Mouse (Mus musculus) kidney, postnatal 25 days (tissue): ENCODE measurements around the gene Zmym6.

Experiments used
- DNase-seq, 2 experiments: peaks; one replicate each; pipeline ENCODE4 v3.0.0; 2021; ENCODE audit warnings: mixed read lengths in 2 of 2

Gene Zmym6

DNA sequence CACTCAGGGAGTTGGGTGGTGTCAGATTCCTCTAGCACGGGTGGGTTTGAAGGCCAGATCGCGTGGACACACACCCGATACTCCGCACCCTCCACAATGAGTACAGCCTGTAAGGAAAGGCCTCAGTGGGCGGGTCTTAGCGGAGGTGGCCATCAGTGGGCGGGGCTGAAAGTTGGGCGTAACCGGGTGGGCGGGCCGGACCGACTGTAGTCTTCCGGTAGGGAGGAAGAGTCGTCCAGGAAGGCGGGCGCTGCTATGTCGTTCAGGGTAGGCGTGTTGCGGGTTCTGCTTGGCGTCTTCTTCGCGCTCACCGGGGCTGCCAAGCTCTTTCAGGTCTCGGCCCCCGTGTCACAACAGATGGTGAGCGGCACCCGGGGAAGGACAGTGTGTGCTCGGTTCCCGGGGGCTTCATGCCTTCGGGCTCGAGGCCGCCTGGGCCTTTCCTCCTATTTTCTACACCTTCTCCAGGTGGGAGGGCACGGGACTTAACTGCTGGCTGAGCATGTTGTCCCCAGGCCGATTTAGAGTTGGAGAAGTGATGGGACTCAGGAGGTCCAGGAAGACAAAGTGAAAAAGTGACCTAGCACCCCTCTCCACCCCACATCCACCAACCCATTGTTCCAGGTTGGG lies 48.8 kb downstream of the Zmym6 start:
- peak; percentile 94 to 95 for DNase-seq

DNA sequence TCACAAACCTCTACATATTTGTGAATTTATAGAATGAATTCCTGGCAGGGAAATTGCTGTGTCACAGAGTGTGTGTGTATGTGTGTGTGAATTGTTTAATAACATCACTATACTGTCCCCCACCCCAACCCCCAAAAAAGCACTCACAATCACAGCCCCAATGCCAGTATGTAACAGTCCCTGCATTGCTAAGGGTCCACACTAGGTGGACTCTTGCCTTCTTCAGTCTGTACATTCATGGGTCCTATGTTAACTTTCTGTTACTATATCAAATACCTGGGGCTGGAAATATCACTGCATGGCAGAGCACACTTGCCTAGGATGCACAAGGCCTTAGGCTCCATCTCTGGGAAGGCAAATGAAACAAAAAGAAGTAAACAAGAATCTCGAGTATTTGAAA lies 57.5 kb downstream of the Zmym6 start:
- no peak for DNase-seq

DNA sequence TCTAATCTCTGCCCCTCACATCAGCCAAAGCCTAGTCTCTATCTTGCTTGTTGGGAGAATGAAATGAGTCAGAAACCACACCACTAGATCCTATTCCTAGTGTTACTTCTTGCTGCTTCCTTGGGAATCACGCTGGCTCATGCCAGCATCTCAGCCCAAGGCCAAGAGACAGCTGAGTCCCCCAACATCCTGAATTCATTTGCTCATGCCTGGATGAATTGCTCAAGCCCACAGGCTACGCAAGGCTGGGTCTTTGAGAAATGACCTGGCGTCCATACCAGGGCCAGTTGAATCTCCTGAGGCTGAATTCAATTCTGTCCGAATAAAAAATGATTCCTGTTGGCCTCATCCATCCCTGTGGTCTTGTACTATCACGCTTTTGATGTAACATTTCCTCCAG lies 60.4 kb downstream of the Zmym6 start:
- no peak for DNase-seq

DNA sequence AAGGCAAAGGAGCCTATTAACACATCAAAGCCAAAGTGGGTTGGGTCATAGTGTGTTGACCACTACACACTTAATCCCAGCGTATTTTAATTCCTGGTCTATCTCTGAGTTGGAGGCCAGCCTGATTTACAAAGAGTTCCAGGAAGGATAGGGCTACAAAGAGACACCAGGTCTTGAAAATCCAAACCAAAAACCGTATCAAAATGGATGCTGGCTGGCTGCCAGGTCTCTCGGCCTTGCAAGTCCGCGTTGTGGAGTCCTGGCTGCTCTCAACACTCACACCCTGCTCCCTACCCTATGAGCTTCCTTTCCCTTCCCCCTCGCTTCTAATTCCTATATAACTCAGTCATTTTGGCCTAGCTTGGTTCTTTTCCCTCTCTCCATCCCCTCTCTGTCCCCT lies 61.3 kb downstream of the Zmym6 start:
- DNase-seq = peak in 1 of 2 experiments; percentile 24

DNA sequence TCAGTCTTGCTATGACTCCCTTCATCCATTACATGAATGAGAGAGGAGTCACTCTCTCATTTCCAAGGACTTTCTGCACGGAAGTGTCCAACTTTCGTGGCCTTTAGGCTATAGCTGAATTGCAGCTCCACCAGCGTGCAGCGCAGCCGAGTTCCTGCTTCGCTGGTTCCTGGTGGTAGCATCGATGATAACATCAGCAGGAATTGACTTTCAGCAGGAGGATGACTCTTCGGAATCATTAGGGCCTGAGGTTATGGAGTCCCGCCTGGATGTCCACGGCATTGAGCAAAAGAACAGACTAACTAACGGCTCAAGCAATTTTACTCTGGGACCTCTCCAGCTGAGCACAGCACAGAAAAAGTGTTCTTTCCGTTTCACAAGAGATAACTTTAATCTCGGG lies 72.8 kb downstream of the Zmym6 start:
- no peak for DNase-seq

DNA sequence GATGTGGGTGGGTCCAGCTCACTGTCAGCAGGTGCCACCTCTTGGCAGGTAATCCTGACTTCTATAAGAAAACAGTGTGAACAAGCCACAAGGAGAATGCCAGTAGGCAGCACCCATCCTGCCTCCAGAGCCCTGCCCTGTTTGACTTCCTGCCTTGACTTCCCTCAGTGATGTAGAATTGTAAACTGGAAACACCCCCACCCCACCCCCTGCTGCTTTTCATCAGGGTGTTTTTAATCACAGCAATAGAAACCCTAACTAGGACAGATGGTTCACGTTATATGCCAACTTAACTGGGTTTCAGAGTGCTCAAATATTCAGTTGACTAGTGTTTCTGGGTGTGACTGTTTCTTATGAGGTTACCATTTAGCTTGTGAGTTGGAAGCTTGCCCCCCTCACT lies 76.2 kb downstream of the Zmym6 start:
- DNase-seq = no peak

DNA sequence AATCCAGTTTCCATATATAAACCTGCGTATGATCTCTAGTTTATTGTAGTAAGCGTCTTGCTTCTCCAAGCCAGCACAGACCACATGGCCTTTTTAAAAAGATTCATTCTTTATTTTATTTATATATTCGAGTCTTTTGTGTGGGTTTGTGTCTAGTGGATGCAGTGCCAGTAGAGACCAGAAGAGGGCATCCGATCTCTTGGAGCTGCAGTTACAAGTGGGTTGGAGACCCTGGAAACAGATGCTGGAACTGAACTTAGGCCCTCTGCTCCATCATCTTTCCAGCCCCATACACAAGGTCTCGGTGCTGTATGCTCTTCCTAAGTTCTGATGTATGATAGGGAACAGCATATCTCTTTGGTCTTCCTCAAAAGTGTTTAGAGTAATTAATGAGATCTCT lies 78.6 kb downstream of the Zmym6 start:
- peak in 1 of 2 experiments; percentile 19 for DNase-seq

DNA sequence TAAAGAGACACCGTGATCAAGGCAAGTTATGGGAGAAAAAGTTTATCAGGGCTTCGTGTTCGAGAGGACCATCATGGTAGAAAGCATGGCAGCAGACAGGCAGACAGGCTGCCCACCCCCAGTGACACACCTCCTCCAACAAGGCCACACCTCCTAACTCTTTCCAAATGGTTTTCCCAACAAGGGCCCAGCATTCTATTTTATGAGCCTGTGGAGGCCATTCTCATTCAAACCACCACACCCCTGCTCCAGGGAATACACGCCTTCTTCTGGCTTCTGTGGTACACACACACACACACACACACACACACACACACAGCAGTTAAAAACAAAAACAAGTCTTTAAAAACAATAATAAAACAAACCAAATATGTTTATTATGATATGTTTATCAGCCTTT lies 80.6 kb downstream of the Zmym6 start:
- peak in 1 of 2 experiments; percentile 4 for DNase-seq

DNA sequence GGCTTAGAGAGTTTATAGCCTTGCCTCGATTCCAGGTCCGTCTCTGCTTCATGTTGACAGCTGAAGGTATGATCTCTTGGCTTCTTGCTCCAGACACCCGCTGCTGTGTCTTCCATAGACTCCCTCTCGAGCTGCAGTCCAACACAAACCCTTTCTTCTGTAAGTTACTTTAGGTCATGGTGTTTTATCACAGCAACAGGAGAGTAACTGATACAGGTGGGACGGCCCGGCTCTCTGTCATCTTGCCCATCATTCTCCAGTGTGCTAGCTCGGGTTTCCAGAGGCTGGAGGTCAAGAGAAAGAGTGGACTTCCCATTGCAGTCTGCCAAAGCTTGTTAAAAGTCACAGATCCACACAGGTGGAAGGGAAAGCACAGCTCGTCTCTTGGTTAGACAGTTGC lies 86.7 kb downstream of the Zmym6 start:
- peak in 1 of 2 experiments; percentile 16 for DNase-seq

DNA sequence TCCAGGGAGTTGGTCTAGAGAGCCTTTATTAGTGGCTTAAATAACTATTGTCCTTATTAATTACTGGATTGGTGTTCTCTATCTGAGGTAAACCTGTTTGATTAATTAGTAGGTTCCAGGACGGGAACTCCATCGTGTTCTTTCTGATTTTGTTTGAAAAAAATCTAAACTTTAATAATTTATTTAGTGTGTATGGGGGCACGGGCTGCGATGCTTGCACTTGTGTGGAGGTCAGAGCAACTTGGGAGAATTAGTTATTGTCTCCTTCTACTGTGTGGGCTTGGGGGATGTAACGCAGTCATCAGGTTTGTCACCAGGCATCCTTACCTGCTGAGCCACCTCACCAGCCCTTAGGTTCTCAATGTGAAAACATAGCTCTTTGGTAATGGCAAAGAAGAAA lies 89.9 kb downstream of the Zmym6 start:
- DNase-seq = no peak

DNA sequence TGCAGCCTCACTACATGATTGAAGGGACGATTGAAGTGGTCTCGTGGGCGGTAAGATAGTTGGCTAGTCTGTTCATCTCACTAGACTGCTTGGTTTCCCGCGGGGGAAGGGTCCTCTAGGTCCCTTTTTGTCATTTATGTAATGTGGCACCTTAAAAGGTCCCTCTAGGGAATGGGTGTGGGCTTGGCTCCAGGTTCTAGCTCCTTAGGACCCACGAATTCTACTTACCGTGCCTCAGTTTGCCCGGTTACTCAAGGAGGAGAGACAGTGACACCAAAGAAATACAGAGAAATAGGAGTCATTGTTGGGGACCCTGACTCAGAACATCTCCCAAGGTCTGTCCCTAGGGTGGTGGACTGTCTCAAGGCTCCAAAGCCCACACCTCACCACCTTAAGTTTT lies 90.5 kb downstream of the Zmym6 start:
- DNase-seq = no peak

DNA sequence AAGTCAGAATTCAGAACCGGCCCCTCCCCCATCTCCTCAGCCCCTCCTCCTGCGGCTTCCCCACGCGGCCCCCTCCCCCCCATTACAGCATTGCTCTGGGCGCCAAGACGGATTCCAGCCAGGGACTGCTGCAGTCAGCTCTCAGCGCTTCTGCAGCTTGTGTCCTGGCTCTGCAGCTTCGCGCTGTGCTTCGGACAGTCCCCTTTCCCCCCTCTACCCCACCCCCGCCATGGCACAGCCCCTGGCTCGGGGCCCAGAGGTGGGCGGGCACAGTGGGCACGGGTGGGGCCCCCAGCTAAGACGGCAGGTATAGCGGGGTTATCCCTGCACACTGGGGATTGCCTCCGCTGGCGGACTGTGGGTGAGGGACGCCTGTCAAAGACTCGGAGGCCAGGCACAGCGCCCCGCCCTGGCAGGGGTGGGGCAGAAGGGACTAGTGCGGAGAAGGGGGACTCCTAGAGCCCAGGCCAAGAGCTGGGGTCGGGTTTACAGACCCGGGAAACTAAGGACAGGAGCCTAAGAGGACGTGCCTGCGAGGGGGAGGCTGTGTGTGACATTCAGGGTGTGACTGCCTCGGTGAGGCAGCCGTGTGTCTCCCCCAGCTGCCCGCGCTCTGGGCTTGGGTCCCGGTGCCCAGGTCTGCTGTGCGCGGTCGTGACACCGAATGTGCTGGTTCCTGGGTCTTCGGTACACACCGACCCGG lies 91.2 kb downstream of the Zmym6 start:
- DNase-seq = peak; percentile 10 to 49

DNA sequence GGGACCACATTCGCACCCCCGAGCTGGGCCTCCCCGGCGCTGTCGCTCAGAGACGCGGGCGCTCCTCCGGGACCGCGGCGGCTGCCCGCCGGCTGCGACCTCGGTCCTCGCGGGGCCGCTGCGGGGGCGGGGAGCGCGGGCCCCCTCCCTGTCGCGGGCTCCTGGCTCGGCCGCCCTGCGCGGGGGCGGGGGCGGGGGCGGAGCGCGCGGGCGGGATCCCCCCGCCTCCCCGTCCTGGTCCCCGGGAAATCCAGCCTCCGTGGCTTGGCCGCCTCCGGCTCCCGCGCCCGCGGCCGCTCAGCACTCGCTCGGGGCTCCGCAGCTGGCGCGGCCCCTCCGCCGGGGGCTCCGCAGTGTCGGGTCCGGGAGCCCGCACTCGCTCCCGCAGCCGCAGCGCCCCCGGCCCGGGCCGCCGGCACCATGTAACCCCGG lies 91.7 kb downstream of the Zmym6 start, which contains the start of gene Dlgap3:
Gene Dlgap3 (plus strand): TSS at position 291 of the 432 bp plus-strand sequence.
- DNase-seq = peak; percentile 2 to 34

DNA sequence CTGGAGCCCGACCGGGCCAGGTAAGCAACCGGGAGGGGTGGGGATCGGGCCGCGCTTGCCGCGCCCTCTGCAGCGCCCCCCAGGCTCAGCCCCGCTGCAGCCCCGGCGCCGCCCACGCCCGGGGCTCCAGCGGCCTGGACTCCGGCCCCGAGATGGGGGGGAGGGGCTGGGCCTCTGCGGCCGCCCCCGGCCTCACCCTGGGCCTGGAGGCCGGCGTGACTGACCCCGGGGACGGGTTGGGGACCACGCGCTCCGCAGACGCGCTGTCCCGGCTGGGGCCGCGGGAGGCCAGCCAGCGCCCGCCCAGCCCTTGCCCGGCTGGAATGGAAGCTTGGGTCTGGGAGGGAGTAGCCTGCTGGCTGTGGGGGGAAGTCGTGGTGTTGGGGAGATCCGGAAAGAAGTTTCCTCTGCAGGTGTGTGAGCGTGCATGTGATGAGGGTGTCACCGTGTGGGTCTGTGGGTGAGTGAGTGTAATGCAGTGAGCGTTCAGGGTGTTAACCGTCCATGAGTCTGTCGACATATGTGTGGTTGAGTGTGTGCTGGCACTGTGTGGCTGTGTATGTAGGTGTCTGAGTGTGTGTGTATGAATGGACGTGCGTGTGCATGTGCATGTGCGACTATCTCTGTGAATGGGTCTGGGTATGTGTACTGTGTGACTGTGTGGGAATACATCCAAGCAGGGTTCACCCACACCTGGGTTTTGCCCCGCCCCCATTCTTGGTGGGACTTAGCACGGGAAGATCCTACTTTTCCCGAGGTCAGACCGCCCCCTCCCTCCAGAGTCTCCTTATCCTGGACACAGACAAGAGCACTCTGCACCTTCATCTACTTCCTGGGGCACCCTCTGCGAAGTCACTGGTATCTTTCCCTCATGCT lies 92.4 kb downstream of the Zmym6 start:
- peak in 1 of 2 experiments; percentile 41 for DNase-seq

DNA sequence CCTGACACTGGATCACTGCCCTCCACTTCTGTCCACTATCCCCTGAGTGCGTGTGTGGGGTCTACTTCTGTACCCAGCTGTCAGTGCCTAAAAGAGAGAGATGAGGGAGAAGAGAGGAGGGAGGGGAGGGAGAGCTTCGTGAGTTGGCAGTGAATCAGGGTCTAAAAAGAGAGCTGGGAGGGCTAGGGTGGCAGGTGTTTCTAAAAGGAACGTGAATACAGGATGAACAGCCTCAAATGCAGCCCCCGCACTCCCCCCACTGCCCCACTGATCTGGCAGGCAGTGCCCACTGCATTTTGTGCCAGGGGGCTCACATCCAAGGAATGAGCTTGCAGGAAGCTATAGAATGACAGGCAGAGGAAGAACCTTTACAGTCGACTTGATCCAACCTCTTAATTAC lies 93.7 kb downstream of the Zmym6 start:
- peak in 1 of 2 experiments; percentile 20 for DNase-seq

DNA sequence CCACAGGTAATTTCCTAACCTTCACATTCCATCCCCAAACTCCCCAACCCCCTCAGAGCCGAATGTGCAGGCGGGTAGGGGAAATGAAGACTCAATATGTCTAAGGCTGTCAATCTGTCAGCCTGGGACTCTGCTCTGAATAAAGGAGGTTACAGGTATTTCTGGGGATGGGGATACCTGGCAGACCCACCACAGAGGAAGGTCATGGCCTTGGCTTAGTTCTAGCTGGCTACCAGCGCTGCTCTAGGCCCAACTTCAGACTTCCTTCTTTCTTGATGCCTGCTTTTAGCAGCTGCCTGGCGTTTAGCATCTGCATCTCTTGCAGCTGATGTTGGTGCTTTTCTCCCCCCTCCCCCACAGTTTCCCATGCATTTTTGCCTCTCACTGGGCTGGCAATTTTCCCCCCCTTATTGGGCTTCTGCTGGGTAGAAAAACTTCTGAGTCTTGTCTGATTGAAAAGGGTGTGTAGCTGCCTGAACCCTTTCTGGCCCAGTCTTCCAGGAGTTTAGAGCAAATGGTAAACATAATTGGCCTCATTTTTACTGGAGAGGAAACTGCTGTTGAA lies 94.2 kb downstream of the Zmym6 start:
- DNase-seq = peak in 1 of 2 experiments; percentile 17

DNA sequence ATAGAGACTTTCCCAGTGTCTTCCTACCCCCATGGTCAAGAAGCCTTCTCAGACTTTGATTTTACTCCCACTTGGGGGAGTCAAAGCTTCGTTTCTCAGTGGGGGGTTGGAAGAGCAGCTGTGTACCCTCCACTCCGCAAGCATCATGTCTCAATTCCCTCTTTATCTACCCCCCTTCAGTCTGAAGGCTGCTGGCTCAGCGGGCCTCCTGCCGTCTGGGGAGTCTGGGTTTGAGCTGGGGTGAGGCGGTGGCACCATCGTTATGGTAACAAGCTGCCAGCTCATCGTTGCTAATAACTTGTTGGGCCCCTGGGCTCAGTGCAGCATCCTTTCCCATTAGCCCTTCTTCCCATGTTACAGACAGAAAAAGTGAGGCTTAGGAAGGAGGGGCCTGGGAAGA lies 94.9 kb downstream of the Zmym6 start:
- peak in 1 of 2 experiments; percentile 4 for DNase-seq

DNA sequence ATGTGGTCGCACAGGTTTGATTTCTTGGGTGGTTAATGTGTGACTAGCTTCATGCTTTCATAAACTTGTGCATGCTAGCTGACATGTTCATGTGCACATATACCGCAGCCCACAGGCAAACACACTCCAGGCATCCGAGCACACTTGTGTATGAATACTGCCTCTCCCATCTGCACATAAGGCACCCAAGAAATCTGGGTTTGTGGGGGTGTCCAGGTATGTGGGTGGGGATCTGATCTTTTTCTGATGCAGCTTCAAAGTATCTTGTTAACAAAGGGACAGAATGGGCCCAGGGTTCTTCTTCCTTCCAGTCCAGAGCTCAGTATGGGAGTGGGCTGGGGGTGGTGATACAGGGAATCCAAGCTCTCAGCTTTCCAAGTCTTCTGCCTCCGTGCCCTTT lies 95.4 kb downstream of the Zmym6 start:
- peak in 1 of 2 experiments; percentile 15 for DNase-seq

DNA sequence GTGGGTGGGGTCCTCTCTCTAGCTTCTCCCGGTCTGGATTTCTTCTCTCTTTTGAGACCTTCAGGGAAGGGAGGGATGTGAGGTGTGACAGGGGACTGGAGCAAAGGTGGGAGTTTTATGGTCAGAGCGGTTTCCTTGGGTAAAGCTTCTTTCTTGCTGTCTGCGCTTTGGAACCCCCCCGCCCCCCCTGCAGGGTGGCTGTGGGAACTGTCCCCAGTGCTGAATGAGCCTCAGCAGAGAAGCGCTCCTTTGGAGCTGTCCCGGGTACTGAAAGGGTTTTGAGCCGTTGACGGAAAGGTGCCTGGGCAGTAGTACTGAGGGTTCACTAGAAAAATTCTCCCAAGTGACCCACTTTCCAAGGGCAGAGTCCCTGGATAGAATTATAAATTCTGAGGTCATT lies 96.3 kb downstream of the Zmym6 start:
- DNase-seq = peak; percentile 67 to 73
